Mouse (Mus musculus) Muller cell, postnatal 12 days (primary cell): Measurements from ENCODE around the gene Zfp763.
"Not testable (repeated sequence)": the region's sequence is repeated elsewhere in the genome, so short reads cannot be mapped to it uniquely, and the experiment has no call there.

ENCODE experiments used
- DNase-seq: peaks from one replicate; pipeline ENCODE4 v3.0.0-alpha.2; 2015; ENCODE audit errors: inconsistent ontology term

Gene Zfp763

DNA sequence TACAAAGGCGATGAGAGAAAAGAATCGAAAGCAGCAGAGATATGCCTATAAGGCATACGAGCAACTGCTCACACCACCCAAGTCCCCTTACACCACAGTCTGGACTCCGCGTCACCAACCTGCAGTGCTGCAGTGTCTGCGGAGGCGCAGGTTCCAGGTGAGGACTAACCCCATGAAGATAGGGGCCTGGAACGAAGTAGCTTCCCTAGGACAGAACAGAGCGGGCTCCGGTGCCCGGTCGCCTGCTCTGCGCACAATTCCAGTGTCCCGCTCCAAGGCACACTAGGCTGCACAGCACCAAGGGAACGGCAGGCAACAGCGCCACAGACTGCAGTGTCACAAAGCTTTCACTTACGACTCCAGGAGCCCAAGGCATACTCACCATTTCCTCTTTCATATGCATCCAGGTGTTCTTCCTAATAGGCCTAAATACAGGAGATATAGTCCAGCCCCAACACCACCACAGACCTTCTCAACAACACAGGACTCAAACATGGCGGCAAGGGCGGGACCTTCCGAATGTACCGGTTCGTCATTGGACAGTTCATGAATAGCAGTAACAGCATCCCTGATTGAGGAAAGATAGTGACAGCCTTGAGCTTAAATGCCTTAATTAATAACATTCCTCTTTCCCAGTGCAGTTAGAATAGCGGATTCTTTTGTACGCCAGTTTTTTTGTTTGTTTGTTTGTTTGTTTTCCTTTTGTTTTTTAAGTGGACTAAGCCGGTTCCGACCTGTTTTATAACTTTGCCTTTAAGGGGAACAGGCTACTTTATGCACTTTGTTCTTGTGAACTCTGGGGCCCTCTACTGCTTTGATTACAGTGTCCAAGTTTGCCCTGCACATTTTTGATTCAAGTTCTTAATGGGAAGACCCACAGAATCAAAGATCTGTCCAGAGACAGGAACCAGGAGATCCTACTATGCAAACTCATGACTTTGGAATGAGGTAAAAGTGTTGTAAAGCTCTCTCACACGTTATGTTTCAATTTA, at the start of gene Zfp763:
Zfp763 (minus strand) TSS at position 503 of the 992 bp plus-strand sequence.
- DNase-seq = peak; percentile 87

- DNase-seq = no peak
Measured at GRCm38 (mm10) chr17:33067958-33068357, 34.8 kb upstream of the Zfp763 start, which contains the start of gene 4921501E09Rik. TSS of gene 4921501E09Rik (minus strand) at chr17:33068058.

GRCm38 (mm10) chr17:33063001-33063400, 29.8 kb upstream of the Zfp763 start:
- no peak for DNase-seq

GRCm38 (mm10) chr17:33058791-33059190, 25.6 kb upstream of the Zfp763 start:
- DNase-seq = no peak

DNA sequence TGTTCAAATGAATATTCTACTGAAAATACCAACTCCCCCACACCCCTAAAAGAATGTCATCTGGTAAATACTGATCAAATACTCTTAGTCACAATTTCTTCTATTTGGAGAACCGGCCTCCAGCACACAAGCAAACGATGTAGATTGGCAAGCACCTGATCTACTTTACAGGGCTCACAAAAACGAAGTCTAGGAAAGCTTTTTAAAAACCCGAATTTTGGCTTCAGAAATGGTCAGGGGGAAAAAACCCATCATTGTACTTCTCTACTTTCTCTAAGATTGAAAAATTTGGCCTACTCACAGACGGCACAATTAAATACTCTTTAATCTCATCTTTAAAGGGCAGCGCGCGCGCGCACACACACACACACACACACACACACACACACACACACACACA, 826 bp downstream of the Zfp763 start:
- DNase-seq = peak; percentile 40

- not testable (repeated sequence) for DNase-seq
Measured at GRCm38 (mm10) chr17:33020434-33020833, 12.8 kb downstream of the Zfp763 start.

- no peak for DNase-seq
Measured at GRCm38 (mm10) chr17:33008337-33008736, 24.9 kb downstream of the Zfp763 start.

DNA sequence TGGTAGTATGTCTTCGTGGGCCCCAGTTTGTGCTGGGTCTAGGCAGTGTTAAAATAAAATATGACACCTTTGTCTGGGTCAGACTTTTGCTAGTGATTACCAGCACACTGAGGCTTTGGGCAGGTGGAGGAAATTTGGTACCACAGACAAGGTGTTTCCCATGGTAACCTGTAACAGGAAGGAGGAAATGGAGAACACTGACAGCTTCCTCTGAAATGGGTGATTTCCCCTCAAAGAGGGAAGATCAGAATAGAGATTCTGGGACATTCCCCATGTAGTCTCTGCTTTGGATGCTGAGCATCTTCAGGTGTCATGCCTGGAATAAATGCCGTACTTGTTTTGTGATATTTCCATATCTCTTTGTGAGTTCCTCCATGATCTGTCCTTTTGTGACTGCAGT, 34.7 kb downstream of the Zfp763 start:
- DNase-seq = no peak

- peak; percentile 82 for DNase-seq
Measured at GRCm38 (mm10) chr17:32992699-32993474, 40.3 kb downstream of the Zfp763 start, which contains the start of gene Zfp952. TSS of gene Zfp952 (plus strand) at chr17:32993129.

GRCm38 (mm10) chr17:32991965-32992698, 41.1 kb downstream of the Zfp763 start:
- no peak for DNase-seq

DNA sequence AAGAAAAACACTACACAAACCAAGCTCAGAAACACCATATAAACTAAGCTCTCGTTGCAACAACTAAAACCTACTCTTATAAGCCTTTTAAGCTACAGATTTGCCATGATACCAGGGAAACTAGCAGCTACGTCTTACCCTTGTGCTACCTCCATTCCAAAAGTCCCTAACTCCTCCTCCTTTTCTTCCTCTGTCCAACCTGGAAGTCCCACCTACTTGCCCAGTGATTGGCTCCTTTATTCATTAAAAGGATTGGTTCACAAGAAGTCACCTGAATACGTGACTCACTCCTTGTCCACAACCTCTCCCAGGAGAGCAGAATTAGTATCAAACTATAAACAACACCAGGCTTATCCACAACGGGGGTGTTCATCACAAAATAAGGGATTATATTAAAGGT, 46.9 kb downstream of the Zfp763 start:
- DNase-seq = no peak

DNA sequence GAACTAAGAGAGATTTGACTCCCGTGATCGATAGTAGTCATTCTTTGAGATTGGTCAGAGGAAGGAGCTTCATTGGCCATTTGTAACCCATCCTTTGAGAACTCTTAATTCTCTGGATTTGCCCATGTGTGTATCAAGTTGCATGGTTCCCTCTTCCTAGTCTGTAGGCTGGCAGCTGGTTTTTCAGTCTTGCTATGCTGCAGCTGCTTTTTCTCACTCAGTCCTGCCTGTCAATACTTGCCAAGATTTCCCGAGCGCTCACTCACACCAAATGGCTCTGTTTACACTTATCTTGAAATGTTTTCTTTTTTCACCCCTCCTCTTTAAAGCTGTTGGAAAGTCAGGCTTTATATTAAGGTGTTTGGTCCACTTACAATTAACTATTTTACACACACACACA, 51.8 kb downstream of the Zfp763 start:
- no peak for DNase-seq
